In the genomic region with DNA sequence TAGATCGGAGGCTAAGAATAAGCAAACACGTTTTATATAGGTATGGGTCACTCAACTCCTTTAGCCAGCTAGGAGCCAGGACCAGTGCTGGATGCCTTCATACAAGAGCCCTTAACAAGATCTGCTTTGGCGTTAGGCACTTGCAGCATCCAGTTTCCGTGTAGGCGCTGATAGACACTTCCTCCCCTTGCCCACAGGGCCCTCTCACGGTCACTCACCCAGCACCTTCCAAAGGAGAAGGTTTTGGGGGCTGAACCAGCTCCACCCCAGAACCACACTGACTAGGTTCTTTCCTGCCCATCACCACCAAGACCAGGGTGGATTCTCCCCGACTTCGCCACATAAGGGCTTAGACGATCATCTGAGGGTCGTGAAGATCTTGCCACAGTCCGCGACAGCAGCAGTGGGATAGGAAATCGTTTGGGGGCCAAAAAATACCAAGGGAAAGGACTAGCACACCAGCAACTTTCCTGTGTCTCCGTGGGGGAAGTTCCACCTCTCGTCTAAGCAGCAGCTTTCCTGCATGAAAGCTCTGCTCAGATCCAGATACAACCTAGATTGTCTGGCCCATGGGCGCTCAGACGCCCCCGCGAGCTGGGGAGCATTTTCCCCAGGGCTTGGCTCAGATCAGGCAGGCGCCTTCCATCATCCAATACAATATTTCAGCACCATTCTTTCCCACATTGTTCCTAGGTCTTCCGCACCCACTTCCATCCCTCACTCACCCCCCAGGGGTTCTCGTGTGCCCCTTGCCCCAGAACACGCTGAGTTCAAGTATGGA, we compare ENCODE assay signal across 8 mouse cellular contexts. TPM values are rescaled to one million over a fixed set of nuclear protein-coding genes. Genes with fewer than 3 reads are reported as not detected.
DNase-seq lines count a peak whose midpoint lies in the region; ATAC-seq and TF ChIP-seq lines count a peak whose summit lies in the region.

No protein-coding gene starts in this region.

- TF ChIP-seq CTCF in bone marrow macrophage, adult 2 months (IDR thresholded peaks at IDR 0.05; ENCODE audit: low read depth, low read length) = no peak

- DNase-seq in kidney, adult 9 months = no peak
- DNase-seq in hindbrain, embryonic 11.5 days (ENCODE audit: low spot score) = peak; percentile 41
- peak; percentile 93 for DNase-seq in midbrain, embryonic 11.5 days (ENCODE audit: low spot score, missing footprints)
- no peak for DNase-seq in Muller cell, postnatal 12 days (ENCODE audit: inconsistent ontology term)
- no peak for DNase-seq in frontal cortex, postnatal 36 days (ENCODE audit: low spot score in 2 of 2)

- H3K4me2 ChIP-seq in kidney, embryonic 14.5 days (replicated peaks; ENCODE audit: low read depth, low read length) = peak overlapping the region; percentile 84
- H3K4me2 ChIP-seq in hindbrain, embryonic 11.5 days (replicated peaks; ENCODE audit: low read depth, low read length) = peak overlapping the region; percentile 84
- peak overlapping the region; percentile 67 for H3K4me2 ChIP-seq in midbrain, embryonic 11.5 days

- no peak for ATAC-seq in kidney, embryonic 14.5 days (ENCODE audit: low FRiP score, low TSS enrichment)
- ATAC-seq in hindbrain, embryonic 11.5 days (ENCODE audit: low FRiP score) = no peak; the same call in 1 of the 2 replicates
- no peak; the same call in 1 of the 2 replicates for ATAC-seq in midbrain, embryonic 11.5 days (ENCODE audit: low FRiP score)
- ATAC-seq in erythroid progenitor cell, adult 5-6 weeks (replicated peaks; ENCODE audit: low FRiP score, poor library complexity, severe bottlenecking) = no peak

- H3K4me1 ChIP-seq in kidney, embryonic 14.5 days (ENCODE audit: control insufficient read depth, insufficient read depth, low read length) = 0 out of 2 replicates have a peak, but pooled peaks cover 13% of the 10 kb centered on the region
- 0 out of 2 replicates have a peak, but pooled peaks cover 2% of the 10 kb centered on the region for H3K4me1 ChIP-seq in bone marrow macrophage, adult 2 months (ENCODE audit: control insufficient read depth, insufficient read depth, low read length)
- H3K4me1 ChIP-seq in hindbrain, embryonic 11.5 days (replicated peaks; ENCODE audit: control insufficient read depth, insufficient read depth, low read length) = peaks cover 4% of the 10 kb centered on the region
- H3K4me1 ChIP-seq in midbrain, embryonic 11.5 days (ENCODE audit: control insufficient read depth, insufficient read depth, low read length) = peaks cover 5% of the 10 kb centered on the region; the same call in 1 of the 2 replicates

- no peaks in the 10 kb centered on the region for H3K9me3 ChIP-seq in kidney, embryonic 14.5 days (ENCODE audit: control insufficient read depth, low read length)
- no peaks in the 10 kb centered on the region for H3K9me3 ChIP-seq in hindbrain, embryonic 11.5 days (ENCODE audit: control insufficient read depth, low read length)
- H3K9me3 ChIP-seq in midbrain, embryonic 11.5 days (ENCODE audit: control insufficient read depth, low read length) = no peaks in the 10 kb centered on the region

- WGBS in kidney, embryonic 14.5 days = 2% methylated on average over 23 of the region's 23 CpGs
- WGBS in hindbrain, embryonic 11.5 days = 3% methylated on average over 23 of the region's 23 CpGs
- WGBS in midbrain, embryonic 11.5 days = 4% methylated on average over 23 of the region's 23 CpGs

- no peaks in the 10 kb centered on the region for H3K36me3 ChIP-seq in kidney, embryonic 14.5 days (ENCODE audit: control insufficient read depth, insufficient read depth, low read length)
- H3K36me3 ChIP-seq in hindbrain, embryonic 11.5 days (ENCODE audit: control insufficient read depth, insufficient read depth, low read length) = no peaks in the 10 kb centered on the region
- no peaks in the 10 kb centered on the region for H3K36me3 ChIP-seq in midbrain, embryonic 11.5 days (ENCODE audit: control insufficient read depth, insufficient read depth, low read length)

- H3K4me3 ChIP-seq in kidney, embryonic 14.5 days (ENCODE audit: low read length) = peak overlapping the region; percentile 39
- peak overlapping the region; percentile 34 for H3K4me3 ChIP-seq in bone marrow macrophage, adult 2 months (ENCODE audit: insufficient read depth, low read length)
- H3K4me3 ChIP-seq in hindbrain, embryonic 11.5 days (ENCODE audit: low read depth, low read length) = peak overlapping the region; percentile 37
- peak overlapping the region; percentile 33 for H3K4me3 ChIP-seq in midbrain, embryonic 11.5 days (ENCODE audit: low read depth, low read length)

- H3K27ac ChIP-seq in kidney, embryonic 14.5 days (ENCODE audit: low read depth, low read length) = no peak overlapping the region
- no peak overlapping the region for H3K27ac ChIP-seq in bone marrow macrophage, adult 2 months (ENCODE audit: insufficient read depth, low read depth, low read length)
- H3K27ac ChIP-seq in hindbrain, embryonic 11.5 days (ENCODE audit: low read depth, low read length) = no peak overlapping the region
- no peak overlapping the region for H3K27ac ChIP-seq in midbrain, embryonic 11.5 days (ENCODE audit: low read depth, low read length)

- peaks cover 28% of the 10 kb centered on the region for H3K27me3 ChIP-seq in kidney, embryonic 14.5 days (ENCODE audit: control insufficient read depth, insufficient read depth, low read length)
- peaks cover 41% of the 10 kb centered on the region for H3K27me3 ChIP-seq in hindbrain, embryonic 11.5 days (ENCODE audit: control insufficient read depth, insufficient read depth, low read length)
- peaks cover 54% of the 10 kb centered on the region for H3K27me3 ChIP-seq in midbrain, embryonic 11.5 days (ENCODE audit: control insufficient read depth, insufficient read depth, low read length)

- peak overlapping the region; percentile 31; the same call in 1 of the 2 replicates for H3K9ac ChIP-seq in kidney, embryonic 14.5 days (ENCODE audit: low read depth, low read length)
- peak overlapping the region; percentile 42 for H3K9ac ChIP-seq in hindbrain, embryonic 11.5 days (ENCODE audit: low read depth, low read length)
- peak overlapping the region; percentile 41 for H3K9ac ChIP-seq in midbrain, embryonic 11.5 days (ENCODE audit: low read length)

- TF ChIP-seq POLR2A in bone marrow macrophage, adult 2 months (IDR thresholded peaks at IDR 0.05; ENCODE audit: borderline replicate concordance, low read depth, low read length) = no peak

RNA-seq across cellular contexts. Expression of gene Nrgn, which starts 0.8 kb away (rescaled TPM):
- 3.1 and 3.4 TPM in 2 replicates for polyA plus RNA-seq in kidney, embryonic 14.5 days (2014; fragmentation: Nextera tagmentation; extraction: Ambion mirVana)
- polyA plus RNA-seq in bone marrow macrophage, adult 2 months (2012; ENCODE audit: insufficient read depth, insufficient read length, missing spikeins) = not detected in 2 replicates
- polyA plus RNA-seq in hindbrain, embryonic 11.5 days (2014; fragmentation: Nextera tagmentation; extraction: Ambion mirVana) = 3.4 TPM in 2 replicates
- polyA plus RNA-seq in midbrain, embryonic 11.5 days (2014; fragmentation: Nextera tagmentation; extraction: Ambion mirVana) = 2.5 and 2.9 TPM in 2 replicates
- total RNA-seq in erythroid progenitor cell, adult 5-6 weeks (2015; ENCODE audit: low replicate concordance) = 1.1 and 3.8 TPM in 2 replicates
- total RNA-seq in erythroid progenitor cell, adult 5-6 weeks (2017; ENCODE audit: low replicate concordance) = 2.3 TPM in 1 of 2 replicates, not detected in the other

RNA-seq across cellular contexts. Expression of gene Siae, which starts 3.6 kb away (rescaled TPM):
- 6.8 and 10.8 TPM in 2 replicates for polyA plus RNA-seq in kidney, embryonic 14.5 days (2014; fragmentation: Nextera tagmentation; extraction: Ambion mirVana)
- 28.8 and 31.5 TPM in 2 replicates for polyA plus RNA-seq in bone marrow macrophage, adult 2 months (2012; ENCODE audit: insufficient read depth, insufficient read length, missing spikeins)
- 7.8 and 8.8 TPM in 2 replicates for polyA plus RNA-seq in hindbrain, embryonic 11.5 days (2014; fragmentation: Nextera tagmentation; extraction: Ambion mirVana)
- polyA plus RNA-seq in midbrain, embryonic 11.5 days (2014; fragmentation: Nextera tagmentation; extraction: Ambion mirVana) = 7.7 and 8.5 TPM in 2 replicates
- 2.2 and 2.5 TPM in 2 replicates for total RNA-seq in erythroid progenitor cell, adult 5-6 weeks (2015; ENCODE audit: low replicate concordance)
- total RNA-seq in erythroid progenitor cell, adult 5-6 weeks (2017; ENCODE audit: low replicate concordance) = 3.6 and 5.9 TPM in 2 replicates

RNA-seq across cellular contexts. Expression of gene Vsig2, which starts 12.9 kb away (rescaled TPM):
- 1.1 and 1.3 TPM in 2 replicates for polyA plus RNA-seq in kidney, embryonic 14.5 days (2014; fragmentation: Nextera tagmentation; extraction: Ambion mirVana)
- polyA plus RNA-seq in bone marrow macrophage, adult 2 months (2012; ENCODE audit: insufficient read depth, insufficient read length, missing spikeins) = not detected in 2 replicates
- polyA plus RNA-seq in hindbrain, embryonic 11.5 days (2014; fragmentation: Nextera tagmentation; extraction: Ambion mirVana) = 0.80 and 0.85 TPM in 2 replicates
- 0.44 TPM in 1 of 2 replicates, not detected in the other for polyA plus RNA-seq in midbrain, embryonic 11.5 days (2014; fragmentation: Nextera tagmentation; extraction: Ambion mirVana)
- not detected in 2 replicates for total RNA-seq in erythroid progenitor cell, adult 5-6 weeks (2015; ENCODE audit: low replicate concordance)
- total RNA-seq in erythroid progenitor cell, adult 5-6 weeks (2017; ENCODE audit: low replicate concordance) = not detected in 2 replicates

RNA-seq across cellular contexts. Expression of gene Esam, which starts 24.1 kb away (rescaled TPM):
- polyA plus RNA-seq in kidney, embryonic 14.5 days (2014; fragmentation: Nextera tagmentation; extraction: Ambion mirVana) = 49.7 and 61.8 TPM in 2 replicates
- polyA plus RNA-seq in bone marrow macrophage, adult 2 months (2012; ENCODE audit: insufficient read depth, insufficient read length, missing spikeins) = 0.97 TPM in 1 of 2 replicates, not detected in the other
- polyA plus RNA-seq in hindbrain, embryonic 11.5 days (2014; fragmentation: Nextera tagmentation; extraction: Ambion mirVana) = 29.1 and 31.2 TPM in 2 replicates
- polyA plus RNA-seq in midbrain, embryonic 11.5 days (2014; fragmentation: Nextera tagmentation; extraction: Ambion mirVana) = 25.1 and 29.6 TPM in 2 replicates
- total RNA-seq in erythroid progenitor cell, adult 5-6 weeks (2015; ENCODE audit: low replicate concordance) = not detected in 2 replicates
- total RNA-seq in erythroid progenitor cell, adult 5-6 weeks (2017; ENCODE audit: low replicate concordance) = not detected in 2 replicates

Comparison
In these comparisons a context has a peak if more than half of its experiments do, and no peak if none do; other contexts are left out.
1. DNase-seq: peak in hindbrain, embryonic 11.5 days (single experiment) and midbrain, embryonic 11.5 days (single experiment); none in kidney, adult 9 months (single experiment), Muller cell, postnatal 12 days (single experiment) and frontal cortex, postnatal 36 days (0 of 2).
2. Peak in every context shown above with its lines, with median percentiles within 50 percentile points of each other: H3K4me2 ChIP-seq, H3K4me3 ChIP-seq and H3K9ac ChIP-seq.